Mouse (Mus musculus) heart, embryonic 16.5 days (tissue): ENCODE data around the gene Srr. TPM values are rescaled to one million over a fixed set of nuclear protein-coding genes. Genes with fewer than 3 reads are reported as not detected.

Experiments used
- ATAC-seq: fragments of 200-750 bp; cut with Nextera tagmentation; replicated peaks from 2 replicates; pipeline ENCODE4 v1.8.0; 2017; ENCODE audit warnings: moderate number of reproducible peaks; ENCODE audit not compliant: insufficient read depth, low FRiP score; ENCODE audit errors: extremely low read depth
- H3K27ac ChIP-seq: fragments of 300-500 bp; sonication (generic); 2 replicates; pipeline ENCODE4 v1.5.1; 2014; ENCODE audit warnings: mild to moderate bottlenecking, low read length, control low read depth, moderate library complexity
- H3K27me3 ChIP-seq: fragments of 300-500 bp; sonication (generic); 2 replicates; pipeline ENCODE4 v1.6.1; 2014; ENCODE audit warnings: low read length, mixed read lengths; ENCODE audit not compliant: control insufficient read depth, insufficient read depth
- H3K36me3 ChIP-seq: fragments of 300-500 bp; sonication (generic); 2 replicates; pipeline ENCODE4 v1.6.1; 2014; ENCODE audit not compliant: control insufficient read depth, insufficient read depth
- H3K4me1 ChIP-seq: fragments of 300-500 bp; sonication (generic); 2 replicates; pipeline ENCODE4 v1.6.1; 2014; ENCODE audit warnings: low read length, mixed read lengths; ENCODE audit not compliant: control insufficient read depth, insufficient read depth
- H3K4me2 ChIP-seq: fragments of 300-500 bp; sonication (generic); 2 replicates; pipeline ENCODE4 v1.6.1; 2014; ENCODE audit warnings: low read depth, mild to moderate bottlenecking, control low read depth, low read length
- H3K4me3 ChIP-seq: fragments of 300-500 bp; sonication (generic); 2 replicates; pipeline ENCODE4 v1.5.1; 2014; ENCODE audit warnings: mild to moderate bottlenecking, control low read depth, low read length
- H3K9ac ChIP-seq: fragments of 300-500 bp; sonication (generic); 2 replicates; pipeline ENCODE4 v1.6.1; 2014; ENCODE audit warnings: low read length, control low read depth
- H3K9me3 ChIP-seq: fragments of 300-500 bp; sonication (generic); replicated peaks from 2 replicates; pipeline ENCODE4 v1.6.1; 2016; ENCODE audit warnings: low read length; ENCODE audit not compliant: control insufficient read depth
- WGBS: fragments of 180-500 bp; shearing (Covaris S2); extraction: QIAGEN DNeasy Blood & Tissue Kit; methylation state at CpG from one replicate; pipeline ENCODE4 v1.1.7; 2014; 5-methylcytosine and 5-hydroxymethylcytosine counted together
- polyA plus RNA-seq: library from polyadenylated mRNA; unstranded; fragments of >200 nt; fragmentation: Nextera tagmentation; extraction: Ambion mirVana; gene quantifications from 2 replicates; pipeline ENCODE4 v1.2.1, GENCODE M21; 2015

Srr gene
- polyA plus RNA-seq, 1 experiment from 2014 or later: 20.3 TPM

GRCm38 (mm10) chr11:74919249-74919648 lies 6.5 kb downstream of the Srr start:
- peaks cover 10% of the 10 kb centered on the region for H3K4me1 ChIP-seq
- H3K9ac ChIP-seq: no peak overlapping the region
- H3K36me3 ChIP-seq: peaks cover 11% of the 10 kb centered on the region
- no peak overlapping the region for H3K4me3 ChIP-seq
- no peaks in the 10 kb centered on the region for H3K9me3 ChIP-seq
- H3K27me3 ChIP-seq: no peaks in the 10 kb centered on the region
- WGBS: 74% methylated on average over 6 of the region's 6 CpGs
- ATAC-seq: no peak
- no peak overlapping the region for H3K4me2 ChIP-seq
- H3K27ac ChIP-seq: no peak overlapping the region

GRCm38 (mm10) chr11:74912492-74912891 lies 13.3 kb downstream of the Srr start:
- peaks cover 30% of the 10 kb centered on the region for H3K36me3 ChIP-seq
- peaks cover 10% of the 10 kb centered on the region for H3K4me1 ChIP-seq
- H3K27me3 ChIP-seq: no peaks in the 10 kb centered on the region
- ATAC-seq: no peak
- H3K9me3 ChIP-seq: no peaks in the 10 kb centered on the region
- H3K9ac ChIP-seq: no peak overlapping the region
- H3K27ac ChIP-seq: no peak overlapping the region
- 81% methylated on average over 3 of the region's 3 CpGs for WGBS
- H3K4me2 ChIP-seq: no peak overlapping the region
- H3K4me3 ChIP-seq: no peak overlapping the region

DNA sequence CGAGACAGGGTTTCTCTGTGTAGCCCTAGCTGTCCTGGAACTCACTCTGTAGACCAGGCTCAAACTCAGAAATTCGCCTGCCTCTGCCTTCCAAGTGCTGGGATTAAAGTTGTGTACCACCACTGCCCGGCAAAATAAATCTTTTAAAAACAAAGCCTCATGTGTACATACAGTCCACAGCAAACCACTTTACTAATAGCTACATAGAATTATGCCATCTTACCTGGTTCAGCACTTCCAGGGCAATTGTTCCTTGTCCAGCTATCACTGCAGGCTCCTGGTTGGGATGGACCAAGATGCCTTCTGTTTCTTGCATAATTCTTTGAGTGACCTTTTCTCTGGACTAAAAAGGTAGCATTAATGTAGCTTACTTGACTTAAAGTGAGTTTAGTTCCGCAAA lies 15.8 kb downstream of the Srr start:
- no peak overlapping the region for H3K4me3 ChIP-seq
- no peak overlapping the region for H3K9ac ChIP-seq
- H3K27ac ChIP-seq: no peak overlapping the region
- no peaks in the 10 kb centered on the region for H3K4me1 ChIP-seq
- H3K9me3 ChIP-seq: no peaks in the 10 kb centered on the region
- no peaks in the 10 kb centered on the region for H3K27me3 ChIP-seq
- no peak for ATAC-seq
- H3K4me2 ChIP-seq: no peak overlapping the region
- H3K36me3 ChIP-seq: peaks cover 54% of the 10 kb centered on the region
- 90% methylated on average over 4 of the region's 4 CpGs for WGBS

GRCm38 (mm10) chr11:74908618-74909399 lies 16.9 kb downstream of the Srr start:
- H3K27me3 ChIP-seq: no peaks in the 10 kb centered on the region
- H3K4me2 ChIP-seq: no peak overlapping the region
- 80% methylated on average over 12 of the region's 12 CpGs for WGBS
- H3K4me1 ChIP-seq: no peaks in the 10 kb centered on the region
- peaks cover 65% of the 10 kb centered on the region for H3K36me3 ChIP-seq
- H3K4me3 ChIP-seq: no peak overlapping the region
- H3K27ac ChIP-seq: no peak overlapping the region
- H3K9ac ChIP-seq: no peak overlapping the region
- no peaks in the 10 kb centered on the region for H3K9me3 ChIP-seq
- ATAC-seq: no peak

- no peak overlapping the region for H3K4me3 ChIP-seq
- ATAC-seq: no peak
- H3K9me3 ChIP-seq: no peaks in the 10 kb centered on the region
- no peaks in the 10 kb centered on the region for H3K4me1 ChIP-seq
- no peaks in the 10 kb centered on the region for H3K27me3 ChIP-seq
- no peak overlapping the region for H3K9ac ChIP-seq
- no peak overlapping the region for H3K27ac ChIP-seq
- WGBS: 93% methylated on average over 6 of the region's 6 CpGs
- no peak overlapping the region for H3K4me2 ChIP-seq
- H3K36me3 ChIP-seq: peaks cover 74% of the 10 kb centered on the region
Measured at GRCm38 (mm10) chr11:74907850-74908249, 17.9 kb downstream of the Srr start.

GRCm38 (mm10) chr11:74902416-74902815 lies 23.3 kb downstream of the Srr start:
- ATAC-seq: no peak
- no peak overlapping the region for H3K9ac ChIP-seq
- no peaks in the 10 kb centered on the region for H3K9me3 ChIP-seq
- WGBS: 87% methylated on average over 5 of the region's 5 CpGs
- H3K4me1 ChIP-seq: peaks cover 6% of the 10 kb centered on the region
- peaks cover 72% of the 10 kb centered on the region for H3K36me3 ChIP-seq
- no peak overlapping the region for H3K4me2 ChIP-seq
- no peak overlapping the region for H3K27ac ChIP-seq
- no peak overlapping the region for H3K4me3 ChIP-seq
- H3K27me3 ChIP-seq: no peaks in the 10 kb centered on the region

GRCm38 (mm10) chr11:74901555-74901954 lies 24.2 kb downstream of the Srr start:
- peaks cover 6% of the 10 kb centered on the region for H3K4me1 ChIP-seq
- no peaks in the 10 kb centered on the region for H3K9me3 ChIP-seq
- H3K27ac ChIP-seq: no peak overlapping the region
- H3K27me3 ChIP-seq: no peaks in the 10 kb centered on the region
- ATAC-seq: no peak
- H3K36me3 ChIP-seq: peaks cover 64% of the 10 kb centered on the region
- no peak overlapping the region for H3K4me2 ChIP-seq
- 86% methylated on average over 6 of the region's 6 CpGs for WGBS
- H3K4me3 ChIP-seq: no peak overlapping the region
- no peak overlapping the region for H3K9ac ChIP-seq

DNA sequence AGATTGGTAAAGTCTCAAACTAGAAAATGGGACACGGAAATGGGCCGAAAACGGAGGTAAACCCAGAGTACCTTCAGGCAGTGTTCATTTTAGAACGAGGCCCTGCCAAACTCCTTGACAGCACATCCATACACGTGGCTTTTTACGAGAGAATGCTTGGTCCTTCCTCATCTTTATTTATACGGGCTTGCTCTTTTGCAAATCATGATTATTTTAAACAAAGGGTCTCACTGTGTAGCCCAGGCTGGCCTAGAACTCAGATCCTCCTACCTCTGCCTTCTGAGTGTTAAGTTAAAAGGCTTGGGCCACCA lies 27.3 kb downstream of the Srr start:
- Histone ChIP-seq H3K9me3 (no peaks in the 10 kb centered on the region), H3K4me2 (peak overlapping the region; percentile 98), H3K4me1 (peaks cover 8% of the 10 kb centered on the region), H3K4me3 (peak overlapping the region; percentile 93), H3K27me3 (no peaks in the 10 kb centered on the region), H3K27ac (peak overlapping the region; percentile 88), H3K36me3 (peaks cover 34% of the 10 kb centered on the region), H3K9ac (peak overlapping the region; percentile 85)
- ATAC-seq: no peak
- WGBS: 1% methylated on average over 7 of the region's 7 CpGs

DNA sequence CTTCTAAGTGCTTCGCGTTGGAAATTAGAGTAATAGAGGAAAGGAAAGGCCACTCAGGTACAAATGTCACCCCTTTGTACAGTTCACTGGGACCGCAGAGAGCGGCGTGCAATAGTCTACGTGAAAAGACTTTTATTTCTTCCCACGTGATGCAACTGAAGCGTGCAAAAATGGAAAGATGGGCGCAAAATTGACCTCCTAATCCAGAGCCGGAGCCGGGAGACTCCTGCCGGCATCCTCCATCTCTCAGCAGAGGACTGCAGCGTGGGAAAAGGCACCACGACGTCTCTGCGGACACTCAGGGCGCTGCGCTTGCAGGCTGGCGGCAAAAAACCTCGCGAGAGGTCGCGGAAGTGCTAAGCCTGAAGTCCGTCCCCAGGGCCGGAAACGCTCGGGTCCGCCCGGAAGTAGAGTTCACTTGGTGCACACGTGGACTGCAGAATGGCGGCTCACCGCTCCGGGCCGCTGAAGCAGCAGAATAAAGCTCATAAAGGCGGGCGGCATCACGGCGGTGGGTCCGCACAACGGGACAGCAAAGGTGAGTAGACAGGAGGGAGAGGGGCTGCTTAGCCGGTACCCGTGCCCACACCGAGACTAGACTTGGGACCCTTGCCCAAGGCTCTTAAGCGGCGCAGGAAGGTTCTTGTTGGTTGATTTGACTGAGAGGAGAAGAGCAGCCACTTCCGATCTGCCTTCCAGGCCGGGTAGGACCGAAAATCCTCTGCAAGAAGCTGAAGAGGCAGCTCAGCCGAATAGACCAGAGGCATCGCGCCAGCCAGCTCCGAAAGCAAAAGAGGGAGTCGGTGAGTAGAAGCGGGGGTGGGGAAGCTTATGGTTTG lies 27.9 kb downstream of the Srr start, which contains the start of gene Tsr1:
Gene Tsr1 (plus strand): TSS at position 394 of the 839 bp plus-strand sequence.
- no peaks in the 10 kb centered on the region for H3K9me3 ChIP-seq
- peak; percentile 83 for ATAC-seq
- peak within 1 kb of the TSS; percentile 88 for H3K27ac ChIP-seq
- peak within 1 kb of the TSS; percentile 85 for H3K9ac ChIP-seq
- H3K27me3 ChIP-seq: no peaks in the 10 kb centered on the region
- H3K36me3 ChIP-seq: peaks cover 28% of the 10 kb centered on the region
- peak within 1 kb of the TSS; percentile 98 for H3K4me2 ChIP-seq
- WGBS: under 1% methylated on average over 54 of the region's 54 CpGs
- H3K4me1 ChIP-seq: peaks cover 8% of the 10 kb centered on the region
- peak within 1 kb of the TSS; percentile 93 for H3K4me3 ChIP-seq
